Mouse (Mus musculus) layer of hippocampus, adult 8-10 months (tissue): ENCODE measurements around the gene Cdc20. TPM values are rescaled to one million over a fixed set of nuclear protein-coding genes. Genes with fewer than 3 reads are reported as not detected.

Experiments
- DNase-seq, 2 experiments: peaks; one replicate each; pipeline ENCODE4 v3.0.0; 2022; ENCODE audit warnings: low spot score in 2 of 2
- total RNA-seq, 4 experiments: library from RNA; stranded (reverse); gene quantifications; 2 replicates each; pipeline ENCODE4 v1.2.4; 2022

Gene Cdc20
- 1 to 10 TPM in 1 of 4 experiments, under 1 TPM in 3; 0.29 to 1.4 (median 0.57) TPM for total RNA-seq

DNA sequence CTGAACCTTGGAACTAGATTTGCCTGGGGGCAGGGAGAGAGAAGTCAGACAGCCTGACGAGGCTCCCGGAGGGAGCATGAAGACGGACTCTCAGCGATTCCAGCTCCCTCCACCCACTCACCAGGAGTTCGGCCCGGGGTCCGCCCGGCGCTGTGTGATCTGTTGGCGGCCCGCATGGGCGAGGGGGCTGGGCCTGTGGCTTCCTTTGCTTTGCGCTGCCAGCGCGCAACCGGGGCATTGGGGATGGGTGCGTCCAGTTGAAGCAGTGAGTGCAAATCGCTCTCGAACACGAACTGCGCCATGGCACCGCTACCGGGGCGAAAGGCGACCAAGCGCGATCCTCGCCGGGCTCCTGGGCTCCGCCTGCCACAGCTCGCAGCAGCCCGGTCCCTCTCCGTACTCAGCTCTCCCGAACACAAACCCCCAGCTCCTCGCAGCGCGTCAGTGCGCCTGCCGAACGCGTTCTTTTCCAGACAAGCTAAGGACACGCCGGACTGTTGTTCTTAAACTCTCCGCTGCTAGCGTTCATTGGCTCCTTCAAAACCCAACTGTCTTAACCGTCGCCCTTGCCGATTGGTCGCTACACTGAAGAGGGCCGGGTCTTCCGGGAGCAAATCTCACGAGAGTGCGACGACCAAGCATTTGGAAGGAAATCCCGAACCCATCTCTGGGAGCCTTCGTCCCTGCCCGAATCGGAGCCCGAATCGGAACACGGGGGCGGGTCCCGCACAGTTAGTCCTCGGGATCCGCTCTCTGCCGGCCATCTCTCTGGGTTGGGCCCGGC is at the start of gene Cdc20:
Gene Cdc20, minus strand, starts transcription at position 533 of the 784 bp plus-strand sequence.
- DNase-seq = peak; percentile 88 to 92

- DNase-seq = no peak
Measured at GRCm38 (mm10) chr4:118476773-118477530, 39.8 kb upstream of the Cdc20 start.

DNA sequence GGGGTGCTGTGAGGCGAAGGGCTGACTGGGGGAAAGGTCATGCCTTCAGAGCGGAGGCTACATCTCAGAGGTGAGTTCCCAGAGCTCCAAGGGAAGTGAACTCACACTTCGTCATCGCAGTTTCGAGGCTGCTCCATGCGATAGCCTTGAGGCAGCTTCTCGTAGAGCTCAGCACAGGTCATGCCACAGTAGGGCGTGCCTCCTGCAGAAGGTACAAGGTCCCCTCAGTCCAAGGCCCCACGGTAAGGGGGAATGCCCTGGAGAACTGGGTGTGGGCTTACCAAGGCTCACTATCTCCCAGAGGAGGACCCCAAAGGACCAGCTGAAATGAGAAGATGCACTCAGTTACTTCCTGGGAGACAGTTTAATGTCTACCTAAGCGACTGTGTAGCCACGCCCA is 35.5 kb upstream of the Cdc20 start:
- DNase-seq = no peak

- DNase-seq = no peak
Measured at GRCm38 (mm10) chr4:118471281-118471680, 34.1 kb upstream of the Cdc20 start.

GRCm38 (mm10) chr4:118465697-118466163 is 28.6 kb upstream of the Cdc20 start:
- DNase-seq = no peak

DNA sequence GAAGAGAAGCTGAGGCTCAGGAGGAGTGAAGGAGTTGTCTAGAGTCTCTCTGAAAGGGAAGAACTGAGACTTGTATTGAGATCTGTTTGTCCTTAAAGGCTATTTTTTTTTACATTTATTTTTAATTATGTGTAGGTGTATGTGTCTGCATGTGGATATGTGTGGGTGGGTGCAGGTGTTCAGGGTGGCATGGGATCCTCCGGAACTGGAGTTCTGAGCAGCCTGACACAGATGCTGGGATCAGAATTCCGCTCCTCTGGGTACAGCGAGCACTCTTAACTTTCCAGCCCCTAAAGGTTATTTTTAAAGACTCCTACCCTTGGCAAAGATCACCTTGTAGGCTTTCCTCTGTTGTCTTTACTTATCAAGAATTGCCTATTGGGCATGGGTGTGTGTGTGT is 27.8 kb upstream of the Cdc20 start:
- no peak for DNase-seq

DNA sequence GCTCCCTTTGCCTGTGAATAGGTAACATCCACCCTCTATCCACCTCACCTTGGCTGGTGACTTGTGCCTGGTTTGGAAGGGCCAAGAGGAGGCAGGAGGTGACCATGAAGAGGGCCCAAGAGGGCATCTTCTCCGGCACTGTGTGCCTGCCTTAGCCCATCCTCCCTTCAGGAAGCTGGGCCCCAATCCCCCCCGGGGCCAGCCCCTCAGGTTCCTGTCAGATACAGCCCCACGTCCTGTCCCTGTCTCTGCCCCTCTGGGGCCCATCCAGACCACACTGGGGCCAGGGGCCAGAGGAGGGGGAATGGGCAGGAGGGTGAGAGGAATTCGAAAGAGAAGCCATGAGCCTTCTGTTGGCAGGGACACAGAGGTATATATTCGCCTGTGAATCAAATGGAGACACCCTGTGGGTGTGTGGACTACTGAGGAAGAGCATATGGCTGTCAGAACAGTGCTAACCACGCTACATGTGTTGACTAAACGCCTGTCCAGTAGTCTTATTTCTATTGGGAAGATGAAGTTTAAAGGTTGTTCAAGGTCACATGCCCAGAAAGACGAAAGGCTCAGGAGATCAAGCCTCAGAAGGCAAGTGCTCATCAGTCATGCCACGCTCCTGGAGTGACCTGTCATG is 20.3 kb upstream of the Cdc20 start, which contains the start of gene Mpl:
Gene Mpl, minus strand, starts transcription at position 169 of the 631 bp plus-strand sequence.
- DNase-seq = no peak

- no peak for DNase-seq
Measured at GRCm38 (mm10) chr4:118446415-118447153, 9.4 kb upstream of the Cdc20 start.

GRCm38 (mm10) chr4:118445781-118446414 is 8.7 kb upstream of the Cdc20 start:
- DNase-seq = no peak

GRCm38 (mm10) chr4:118445088-118445487 is 7.9 kb upstream of the Cdc20 start:
- DNase-seq = no peak

GRCm38 (mm10) chr4:118437829-118438253 is 689 bp upstream of the Cdc20 start:
- no peak for DNase-seq

GRCm38 (mm10) chr4:118432332-118432731 is 4.8 kb downstream of the Cdc20 start:
- DNase-seq = no peak

DNA sequence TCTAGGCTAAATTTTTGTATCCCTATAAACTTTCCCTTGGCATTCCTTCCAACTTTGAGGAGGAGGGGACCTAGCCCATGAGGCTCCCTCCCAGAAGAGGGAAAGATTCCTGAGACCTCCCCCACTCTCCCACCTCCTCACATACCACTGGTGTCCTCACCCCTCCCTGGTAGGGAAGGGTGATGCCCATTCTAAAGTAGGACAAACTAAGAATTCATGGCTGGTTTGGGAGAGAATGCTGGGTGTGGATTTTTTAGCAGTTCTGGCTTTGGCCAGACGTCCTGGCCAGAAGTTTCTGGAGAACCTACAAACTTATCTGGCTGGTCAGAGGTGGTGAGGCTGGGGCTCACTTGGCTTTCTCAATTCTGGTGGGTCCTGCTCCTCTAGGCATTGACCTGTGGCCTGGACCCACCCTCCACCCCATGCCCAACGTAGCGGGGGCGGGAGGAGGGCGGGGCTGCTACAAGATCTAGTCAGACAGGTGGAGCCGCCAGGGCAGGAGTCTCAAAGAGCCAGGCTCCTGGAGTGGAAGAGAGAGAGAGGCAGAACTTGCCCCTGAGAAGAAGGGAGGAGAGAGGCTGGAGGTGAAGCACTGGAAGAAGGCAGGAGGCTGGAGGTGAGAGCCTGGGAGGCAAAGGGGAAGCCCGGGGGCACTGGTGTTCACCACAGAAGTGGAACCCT is 7.8 kb downstream of the Cdc20 start:
- no peak for DNase-seq

DNA sequence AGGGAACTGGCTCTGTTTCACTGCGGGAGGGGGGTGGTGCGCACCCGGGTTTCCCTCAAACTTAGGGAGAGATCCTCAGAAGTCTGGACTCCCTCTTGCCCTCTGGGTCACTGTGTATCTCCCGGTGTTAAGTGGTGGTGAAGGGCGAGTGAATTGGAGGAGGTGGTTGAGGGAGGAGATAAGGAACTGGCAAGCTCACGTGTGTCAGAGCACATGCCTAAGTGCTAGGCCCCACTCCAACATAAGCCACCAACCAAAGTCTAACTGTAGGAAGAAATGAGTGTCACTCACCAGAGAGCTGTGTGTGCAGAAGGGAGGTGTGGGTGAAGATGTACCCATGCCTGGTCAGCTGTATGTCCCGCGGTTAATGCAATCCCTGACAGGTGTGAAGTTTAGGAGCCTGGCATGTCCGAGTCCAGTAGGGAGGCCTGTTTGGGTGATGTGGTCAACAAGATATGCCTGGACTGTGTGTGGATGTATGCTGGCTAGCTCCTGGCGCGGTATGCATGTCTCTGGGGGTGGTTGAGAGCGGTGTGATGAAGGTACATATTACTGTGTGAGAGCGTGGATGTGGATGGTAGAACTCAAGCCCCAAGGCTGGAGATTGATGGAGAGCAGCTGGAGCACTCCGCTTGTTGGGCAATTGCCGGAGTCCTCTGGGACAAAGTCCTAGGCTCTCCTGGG is 8.5 kb downstream of the Cdc20 start:
- DNase-seq = no peak

DNA sequence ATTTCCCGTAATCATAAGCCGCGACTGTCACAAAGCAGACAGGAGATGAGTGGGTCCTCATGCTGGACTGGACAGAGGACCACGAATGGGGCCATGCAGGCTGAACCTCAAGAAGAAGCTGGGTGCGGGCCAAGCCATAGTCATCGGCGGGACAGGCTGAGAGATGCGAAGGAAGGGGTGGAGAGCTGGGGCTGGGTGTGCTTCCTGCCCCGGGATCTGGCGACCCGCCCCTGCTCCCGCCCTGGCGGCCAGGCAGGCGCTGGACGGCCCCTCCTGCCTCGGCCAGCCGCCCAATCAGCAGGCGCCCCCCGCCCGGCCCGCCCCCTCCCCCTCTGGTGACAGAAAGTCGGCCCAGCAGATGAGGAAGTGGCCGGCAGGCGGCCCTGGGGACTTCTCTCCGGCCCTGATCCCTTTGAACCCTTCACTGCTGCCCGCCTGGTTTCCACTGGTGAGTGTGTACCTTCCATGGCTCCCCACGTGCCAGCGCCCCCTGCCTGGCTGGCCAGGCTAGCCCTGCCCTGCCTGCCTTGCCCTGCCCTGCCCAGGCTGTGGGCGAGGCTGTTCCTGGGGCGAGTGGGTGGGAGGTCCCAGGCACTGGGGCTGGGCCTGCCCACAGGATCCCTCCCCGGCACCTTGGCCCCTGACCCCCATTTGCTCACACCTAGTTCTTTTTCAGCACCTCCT is 9.2 kb downstream of the Cdc20 start, which contains the start of gene Elovl1:
Gene Elovl1, plus strand, starts transcription at position 326 of the 684 bp plus-strand sequence.
- peak; percentile 71 to 73 for DNase-seq

DNA sequence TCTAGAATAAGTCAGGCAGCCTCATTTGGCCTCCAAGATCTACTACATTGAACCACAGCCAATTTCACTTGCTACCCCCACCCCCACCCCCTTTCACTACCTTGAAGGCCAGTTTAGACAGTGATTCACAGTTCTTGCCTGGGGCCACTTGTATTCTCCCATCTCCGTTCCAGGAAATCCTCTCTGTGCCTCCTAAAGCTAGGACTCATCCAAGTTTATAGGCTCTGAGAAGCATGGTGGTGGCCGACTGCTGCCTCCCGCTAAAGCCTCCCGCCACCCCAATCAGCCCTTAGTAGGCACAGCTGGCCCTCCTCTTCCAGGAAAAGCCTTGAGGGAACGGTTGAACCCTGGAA is 9.8 kb downstream of the Cdc20 start:
- no peak for DNase-seq

- no peak for DNase-seq
Measured at GRCm38 (mm10) chr4:118425374-118425773, 11.8 kb downstream of the Cdc20 start.

DNA sequence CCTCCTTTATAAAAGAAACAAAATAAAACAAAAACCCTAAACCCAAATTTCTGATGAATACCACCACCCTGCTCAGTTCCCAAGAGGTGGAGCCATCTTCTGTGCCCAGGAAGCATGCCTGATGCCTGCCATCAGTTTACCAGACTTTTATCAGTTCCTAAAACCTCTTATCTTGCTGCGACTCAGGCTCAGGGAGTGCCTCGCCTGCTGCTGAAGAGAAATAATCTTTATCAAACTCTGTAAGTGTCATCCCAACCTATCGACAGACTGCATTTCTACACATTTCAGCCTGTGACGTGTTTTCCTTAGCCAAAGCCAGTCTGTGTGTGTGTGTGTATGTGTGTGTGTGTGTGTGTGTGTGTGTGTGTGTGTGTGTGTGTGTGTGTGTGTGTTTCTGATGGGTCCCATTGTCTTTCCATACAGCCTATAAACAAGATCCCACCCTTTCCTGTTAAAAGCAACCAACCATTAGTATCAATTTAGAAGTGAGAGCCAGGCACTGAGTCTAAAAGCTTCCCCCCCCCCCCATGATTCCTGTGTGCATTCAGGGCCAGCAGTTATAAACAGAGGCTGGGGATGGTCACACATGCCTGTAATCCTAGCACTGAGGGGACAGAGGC is 12.5 kb downstream of the Cdc20 start:
- DNase-seq = no peak
